Mouse (Mus musculus): ENCODE measurements around the gene Kdm7a. TPM values are rescaled to one million over a fixed set of nuclear protein-coding genes. Genes with fewer than 3 reads are reported as not detected.

Gene Kdm7a
- 10 to 100 TPM; 40.2 to 47.6 TPM for total RNA-seq (2021)
- long read RNA-seq, experiment 1, full-length matches to known transcripts: 15 of 29 reads
- long read RNA-seq, experiment 1, partial matches to known transcripts: 4 of 29 reads
- long read RNA-seq, experiment 1, other reads (novel, unspliced or antisense): 10 of 29 reads
- long read RNA-seq, experiment 2, full-length matches to known transcripts: 3 of 13 reads
- long read RNA-seq, experiment 2, partial matches to known transcripts: 2 of 13 reads
- long read RNA-seq, experiment 2, other reads (novel, unspliced or antisense): 8 of 13 reads

GRCm38 (mm10) chr6:39206581-39207461, at the start of gene Kdm7a:
TSS of gene Kdm7a (minus strand) at chr6:39206789.
- peak; percentile 70 to 87 for DNase-seq (ENCODE audit: low spot score in 2 of 2)

DNA sequence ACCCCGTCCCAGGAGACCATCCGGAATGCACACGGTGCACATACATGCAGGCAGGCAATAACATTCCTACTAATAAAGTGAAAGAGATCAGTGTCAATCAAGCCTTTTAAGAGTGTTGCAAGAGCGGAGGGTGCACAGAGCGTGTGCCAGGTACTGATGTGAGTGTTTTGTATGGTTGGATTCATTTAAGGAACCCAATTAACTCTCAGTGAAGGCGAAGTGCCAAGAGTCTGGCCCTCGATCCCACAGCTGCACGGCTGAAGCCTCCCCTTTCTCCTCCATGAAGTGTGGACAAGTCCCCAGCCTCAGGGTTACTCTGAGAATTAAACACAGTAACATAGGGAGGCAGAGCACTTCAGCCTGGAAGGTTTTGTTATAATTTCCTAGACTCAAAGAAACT, 48.7 kb upstream of the Kdm7a start:
- no peak for DNase-seq (ENCODE audit: low spot score in 2 of 2)

- no peak for DNase-seq (ENCODE audit: low spot score in 2 of 2)
These were observed 43.5 kb upstream of the Kdm7a start for GRCm38 (mm10) chr6:39250055-39250454.

- no peak for DNase-seq (ENCODE audit: low spot score in 2 of 2)
These were observed 42.7 kb upstream of the Kdm7a start for GRCm38 (mm10) chr6:39249176-39249770.

DNA sequence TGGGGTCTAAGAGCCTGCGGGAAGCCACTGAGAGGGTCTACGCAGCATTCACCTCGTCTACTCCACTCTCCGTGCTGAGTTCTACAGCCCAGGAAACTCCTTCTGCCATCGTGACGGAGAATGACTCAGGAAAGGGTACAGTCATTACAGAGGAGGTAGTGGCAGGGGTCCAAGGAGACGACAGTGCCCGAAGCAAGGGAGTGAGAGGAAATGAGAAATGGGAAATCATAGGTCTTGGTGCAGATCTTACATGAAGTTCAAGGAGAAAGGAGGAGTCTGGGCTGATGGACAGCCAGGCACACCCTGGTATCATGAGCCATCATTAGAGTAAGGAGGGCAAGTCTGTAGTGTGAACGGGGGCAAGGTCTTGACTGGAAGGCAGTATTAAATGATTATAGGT, 37.5 kb upstream of the Kdm7a start:
- peak in 1 of 2 experiments; percentile 24 for DNase-seq (ENCODE audit: low spot score in 2 of 2)

DNA sequence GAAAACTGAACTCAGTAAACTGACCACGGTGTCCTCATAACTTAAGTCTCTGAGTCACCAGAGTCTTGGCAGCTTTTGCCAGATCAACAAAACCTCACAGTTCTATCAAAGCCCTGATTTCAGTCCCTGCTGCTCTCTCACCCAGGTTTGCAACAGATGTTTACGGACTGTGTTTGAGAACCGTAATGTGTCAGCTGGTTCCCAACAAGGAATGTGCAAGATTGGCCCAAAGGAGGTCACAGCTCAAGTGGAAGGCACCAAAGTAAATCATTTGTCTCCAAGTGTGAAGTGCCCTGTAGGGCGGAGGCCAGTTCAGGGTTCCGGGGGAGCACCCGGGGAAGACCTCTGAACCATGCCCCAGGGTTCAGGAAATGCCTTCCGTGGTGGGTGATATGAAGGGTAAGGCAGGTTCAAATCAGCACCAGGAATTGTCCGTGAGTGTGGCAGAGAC, 36.9 kb upstream of the Kdm7a start:
- DNase-seq (ENCODE audit: low spot score in 2 of 2): no peak

- DNase-seq (ENCODE audit: low spot score in 2 of 2): peak; percentile 14 to 25
These were observed 36.3 kb upstream of the Kdm7a start for GRCm38 (mm10) chr6:39242718-39243471.

DNA sequence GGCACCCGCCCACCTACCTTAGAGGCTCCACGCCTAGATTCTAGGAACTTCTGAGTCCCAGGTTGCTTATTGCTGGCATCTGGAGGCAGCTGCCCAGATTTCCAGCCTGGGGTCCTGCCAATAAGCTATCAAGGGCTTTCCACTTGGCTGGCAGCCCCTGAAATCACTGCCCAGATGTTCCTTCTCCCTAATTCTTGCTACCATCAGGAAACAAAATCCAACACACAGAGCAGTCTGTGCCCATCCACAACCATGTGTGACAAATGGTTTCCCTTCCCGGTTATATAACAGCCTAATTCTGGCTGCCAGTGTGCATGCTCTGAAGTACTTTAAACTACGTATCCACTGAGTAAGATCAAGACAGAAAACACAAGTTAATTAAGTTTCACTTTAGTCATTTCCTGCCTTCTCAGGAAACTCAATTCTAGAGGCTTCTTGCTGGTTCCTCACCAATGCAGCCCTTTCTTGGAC, 34.9 kb upstream of the Kdm7a start:
- peak; percentile 32 to 35 for DNase-seq (ENCODE audit: low spot score in 2 of 2)

GRCm38 (mm10) chr6:39240956-39241355, 34.4 kb upstream of the Kdm7a start:
- DNase-seq (ENCODE audit: low spot score in 2 of 2): no peak

- no peak for DNase-seq (ENCODE audit: low spot score in 2 of 2)
These were observed 31.3 kb upstream of the Kdm7a start for GRCm38 (mm10) chr6:39237887-39238286.

- DNase-seq (ENCODE audit: low spot score in 2 of 2): no peak
These were observed 26.0 kb upstream of the Kdm7a start for GRCm38 (mm10) chr6:39232617-39233016.

- no peak for DNase-seq (ENCODE audit: low spot score in 2 of 2)
These were observed 24.1 kb upstream of the Kdm7a start for GRCm38 (mm10) chr6:39230664-39231063.

DNA sequence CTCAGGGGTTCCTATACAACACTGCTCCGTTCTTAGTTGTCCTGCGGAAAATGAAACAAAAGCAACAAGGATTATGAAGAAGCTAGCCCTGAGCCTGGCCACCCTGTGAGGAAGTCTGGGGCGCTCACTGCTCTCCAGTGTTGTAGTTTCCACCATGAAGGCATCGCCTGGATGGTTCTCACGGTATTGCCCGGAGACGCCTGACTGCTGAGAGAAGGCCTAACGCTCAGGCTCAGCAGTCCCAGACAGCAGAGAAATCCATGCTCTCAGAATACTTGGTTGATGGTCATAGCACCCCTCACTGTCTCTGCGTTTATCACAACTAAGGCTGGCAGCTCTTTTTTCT, 20.0 kb upstream of the Kdm7a start:
- no peak for DNase-seq (ENCODE audit: low spot score in 2 of 2)

- no peak for DNase-seq (ENCODE audit: low spot score in 2 of 2)
These were observed 19.5 kb upstream of the Kdm7a start for GRCm38 (mm10) chr6:39225876-39226609.

GRCm38 (mm10) chr6:39223328-39223885, 16.8 kb upstream of the Kdm7a start:
- DNase-seq (ENCODE audit: low spot score in 2 of 2): no peak

DNA sequence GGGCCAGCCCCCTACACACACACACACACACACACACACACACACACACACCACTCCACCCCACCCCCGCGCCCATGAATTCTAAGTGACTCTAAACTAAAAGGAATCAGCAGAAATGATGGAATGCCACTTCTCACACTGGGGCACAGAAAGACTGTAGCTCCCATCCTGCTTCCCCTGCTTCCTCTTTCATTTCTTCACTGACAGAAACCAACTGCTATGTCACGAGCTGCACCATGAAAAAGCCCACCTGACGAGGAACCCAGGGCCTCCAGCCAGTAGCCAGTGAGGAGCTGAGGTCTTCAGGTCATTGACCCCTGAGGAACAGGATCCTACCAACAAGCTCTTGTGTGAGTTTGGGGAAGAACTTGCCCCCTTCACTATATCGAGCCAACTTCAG, 15.9 kb upstream of the Kdm7a start:
- no peak for DNase-seq (ENCODE audit: low spot score in 2 of 2)

- DNase-seq (ENCODE audit: low spot score in 2 of 2): no peak
These were observed 11.4 kb upstream of the Kdm7a start for GRCm38 (mm10) chr6:39217961-39218360.

DNA sequence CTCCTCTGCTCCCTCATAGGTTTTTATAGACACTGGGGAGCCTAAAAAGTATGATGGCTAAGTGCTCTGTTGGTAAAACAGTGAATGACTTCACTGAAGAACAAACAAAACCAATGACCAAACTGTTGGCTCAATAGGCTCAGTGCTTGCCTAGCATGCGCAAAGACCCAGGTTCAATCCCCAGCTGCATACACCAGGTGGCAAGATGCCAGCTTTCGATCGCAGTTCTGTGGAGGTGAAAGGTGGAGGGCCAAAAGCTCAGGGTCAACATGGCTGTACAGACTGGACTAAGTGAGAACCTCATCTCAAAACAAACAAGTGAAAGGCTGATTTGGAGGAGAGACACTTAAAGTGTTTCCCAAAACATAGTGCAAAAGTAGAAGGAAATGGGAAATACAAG, 10.5 kb upstream of the Kdm7a start:
- no peak for DNase-seq (ENCODE audit: low spot score in 2 of 2)

DNA sequence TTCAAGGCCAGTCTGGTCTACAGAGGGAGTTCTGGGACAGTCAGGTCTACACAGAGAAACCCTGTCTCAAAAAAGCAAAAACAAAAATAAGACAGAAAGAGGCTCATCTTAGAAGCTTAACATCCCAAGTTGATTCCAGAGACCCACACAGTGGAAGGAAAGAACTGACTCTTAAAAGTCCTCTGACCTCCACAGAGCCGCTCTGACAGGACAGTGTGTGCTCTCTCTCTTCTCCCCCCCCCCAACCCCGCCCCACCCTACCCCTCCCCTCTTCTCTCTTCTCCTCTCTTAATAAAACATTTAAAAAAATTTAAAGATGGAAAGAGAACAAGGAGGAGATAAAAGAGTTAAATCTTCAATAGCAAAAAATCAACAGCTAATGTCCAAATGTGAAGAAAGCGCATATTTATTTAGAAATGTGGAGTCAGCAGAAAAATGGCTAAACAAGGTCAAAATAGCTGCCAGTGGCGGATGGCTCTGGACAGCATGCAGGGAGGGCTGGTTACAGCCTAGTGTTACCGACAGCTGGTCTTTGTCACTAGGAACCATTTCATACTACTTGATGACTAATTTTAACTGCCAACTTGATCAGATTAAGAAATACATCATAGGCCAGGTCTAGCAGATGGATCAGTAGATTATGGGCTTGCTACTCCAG, 8.5 kb upstream of the Kdm7a start:
- no peak for DNase-seq (ENCODE audit: low spot score in 2 of 2)

DNA sequence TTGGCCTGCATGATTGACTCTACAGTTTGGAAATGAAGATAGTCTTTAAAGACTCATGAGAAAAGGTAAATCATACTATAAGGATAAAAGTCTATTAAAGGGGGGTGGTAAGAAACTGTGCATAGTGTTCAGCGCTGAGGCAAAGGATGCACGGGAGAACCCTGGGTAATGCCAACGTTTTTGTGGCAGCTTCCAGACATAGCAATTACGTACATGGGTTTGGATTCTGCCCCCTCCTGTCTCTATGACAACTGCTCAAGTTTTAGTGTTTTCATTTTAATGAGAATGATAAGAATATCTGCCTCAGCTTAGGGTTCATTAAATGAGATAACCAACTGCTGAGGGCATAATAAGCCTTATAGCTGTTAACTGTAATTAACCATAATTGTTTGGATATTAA, 3.1 kb upstream of the Kdm7a start:
- DNase-seq (ENCODE audit: low spot score in 2 of 2): no peak
